Mouse (Mus musculus): ENCODE data around the gene Kcnmb3.

- no peak for TF ChIP-seq CTCF (conservative IDR thresholded peaks at IDR 0.05; ENCODE audit: low read length)
- TF ChIP-seq POU5F1 (IDR thresholded peaks at IDR 0.05; ENCODE audit: borderline replicate concordance, low read length): no peak
- no peak for TF ChIP-seq NANOG (IDR thresholded peaks at IDR 0.05; ENCODE audit: borderline replicate concordance, low read length)
Measured at GRCm38 (mm10) chr3:32428361-32428760, 63.7 kb downstream of the Kcnmb3 start.
